Mouse (Mus musculus) effector memory CD4-positive, alpha-beta T cell, adult 7 months (primary cell): ENCODE results near the gene Gm21972. TPM values are rescaled to one million over a fixed set of nuclear protein-coding genes. Genes with fewer than 3 reads are reported as not detected.

Experiments used
- polyA plus RNA-seq: library from polyadenylated mRNA; unstranded; fragments of 100-300 nt; shearing (Covaris generic); gene quantifications from one replicate; pipeline ENCODE4 v1.2.1, GENCODE M21; 2017

Gene Gm21972
- polyA plus RNA-seq, result not detected

DNA sequence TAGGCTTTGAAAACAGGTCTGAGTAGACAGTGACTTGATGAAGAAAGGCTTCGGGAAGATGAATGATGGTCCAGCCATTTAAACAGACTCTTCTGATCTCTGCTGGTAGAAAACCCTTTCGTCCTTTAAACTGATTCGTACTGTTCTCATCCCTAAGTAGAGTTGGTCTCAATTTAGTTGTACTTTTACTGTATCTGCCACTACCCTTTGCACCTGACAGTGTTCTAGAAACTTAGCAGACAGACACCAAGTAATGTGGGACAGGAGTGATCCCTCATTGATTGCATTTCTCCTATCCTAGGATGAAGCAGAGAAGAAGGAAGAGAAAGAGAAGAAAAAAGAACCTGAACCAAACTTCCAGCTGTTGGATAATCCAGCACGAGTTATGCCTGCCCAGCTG is at the start of gene Gm21972:
Gene Gm21972 (plus strand): TSS at position 301 of the 400 bp plus-strand sequence.

DNA sequence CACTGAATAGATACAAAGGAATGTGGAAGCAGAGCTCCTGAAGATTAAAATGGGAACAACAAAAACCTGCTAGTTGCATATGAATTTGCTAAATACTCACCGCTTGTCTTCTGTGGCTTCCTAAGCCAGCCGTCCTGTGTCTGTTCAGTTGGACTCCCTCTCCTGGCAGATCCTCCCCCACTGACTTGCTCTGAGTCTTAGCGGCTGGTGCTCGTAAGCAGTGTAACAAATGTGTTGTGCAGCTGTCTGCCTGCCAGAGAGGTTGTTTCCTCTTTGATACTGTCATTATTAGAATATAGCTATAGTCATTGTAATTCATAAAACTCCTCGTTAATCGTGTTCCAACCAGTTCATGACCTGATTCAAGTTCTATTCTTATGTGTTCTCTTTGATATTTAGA is 21.7 kb upstream of the Gm21972 start, which contains the start of gene Htr2b:
Gene Htr2b (minus strand): TSS at position 192 of the 400 bp plus-strand sequence.

DNA sequence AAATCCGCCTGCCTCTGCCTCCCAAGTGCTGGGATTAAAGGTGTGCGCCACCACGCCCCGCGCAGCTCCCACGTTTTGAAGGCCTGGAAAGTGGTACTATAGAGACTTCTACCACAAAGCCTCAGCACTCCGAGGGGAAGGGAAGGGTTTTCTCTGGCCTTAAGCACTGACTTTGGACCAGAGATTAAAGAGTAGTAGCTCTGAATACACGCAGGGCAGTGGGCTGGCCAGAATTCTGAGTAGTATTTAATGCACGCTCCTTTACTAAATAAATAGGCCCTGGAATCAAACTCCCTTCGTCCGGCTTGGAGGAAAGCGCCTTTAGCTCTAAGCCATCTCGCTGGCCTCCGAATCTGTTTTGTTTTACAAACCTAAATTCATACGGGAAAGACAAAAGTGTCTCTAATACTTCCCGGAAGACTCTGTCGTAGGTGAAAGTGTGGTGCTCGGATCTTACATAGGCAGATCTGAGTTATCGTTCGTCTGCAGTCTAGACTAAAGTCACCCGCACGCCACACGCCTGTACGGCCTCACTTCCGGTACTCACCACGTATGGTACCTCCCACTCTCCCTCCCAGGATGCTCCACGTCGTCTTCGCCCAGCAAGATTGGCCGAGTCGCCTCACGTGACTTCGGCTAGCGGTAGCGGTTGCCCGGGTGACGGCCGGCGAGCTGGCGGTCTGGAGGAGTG is 20.8 kb downstream of the Gm21972 start, which contains the start of gene Armc9:
Gene Armc9 (plus strand): TSS at position 648 of the 691 bp plus-strand sequence.

Other genes starting within 250 kb of the Gm21972 start
- gene Itm2c, start 239.4 kb upstream of the Gm21972 start, polyA plus RNA-seq, result 196 TPM
- 0.71 TPM for gene 4933407L21Rik, start 205.2 kb upstream of the Gm21972 start, polyA plus RNA-seq
- gene Gpr55, start 172.6 kb upstream of the Gm21972 start, polyA plus RNA-seq, result 11.1 TPM
- not detected for gene Spata3, start 116.8 kb upstream of the Gm21972 start, polyA plus RNA-seq
- gene 2810459M11Rik, start 87.8 kb upstream of the Gm21972 start, polyA plus RNA-seq, result 0.38 TPM
- 63.9 TPM for gene Psmd1, start 69.2 kb upstream of the Gm21972 start, polyA plus RNA-seq
- gene Htr2b, start 21.7 kb upstream of the Gm21972 start, polyA plus RNA-seq, result not detected
- 6.5 TPM for gene Armc9, start 21.1 kb downstream of the Gm21972 start, polyA plus RNA-seq
- not detected for gene B3gnt7, start 169.2 kb downstream of the Gm21972 start, polyA plus RNA-seq
- gene Ncl, start 225.8 kb downstream of the Gm21972 start, polyA plus RNA-seq, result 560 TPM